Mouse (Mus musculus): ENCODE measurements at regions not wholly inside any gene's neighbourhood (a gene's known extent, or its start where the extent isn't known, plus 50 kb on each side); places are given as distances from the start of the nearest gene placed in this dataset.
"Not testable (repeated sequence)": the region's sequence is repeated elsewhere in the genome, so short reads cannot be mapped to it uniquely, and the experiment has no call there.

DNA sequence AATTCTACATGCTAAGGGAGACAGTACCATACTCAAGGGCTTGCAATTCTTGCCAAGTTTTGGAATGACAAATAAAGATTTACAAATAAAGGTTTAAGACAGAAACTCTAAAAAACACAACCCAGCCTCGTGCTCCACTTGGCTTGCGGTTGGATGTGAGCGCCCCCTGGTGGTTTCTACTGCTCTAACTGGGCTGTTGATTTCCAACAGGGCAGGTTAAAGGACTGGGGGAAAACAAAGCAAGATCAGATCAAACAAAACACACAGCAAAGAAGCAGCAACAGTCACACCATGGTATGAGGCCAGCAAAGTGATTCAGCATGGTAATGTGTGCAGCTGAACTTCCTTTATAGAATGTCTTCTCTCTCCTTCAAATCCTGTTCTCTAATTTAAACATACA, 339.2 kb downstream of the Adam3 start:
- DNase-seq = peak in 1 of 2 experiments; percentile 38

DNA sequence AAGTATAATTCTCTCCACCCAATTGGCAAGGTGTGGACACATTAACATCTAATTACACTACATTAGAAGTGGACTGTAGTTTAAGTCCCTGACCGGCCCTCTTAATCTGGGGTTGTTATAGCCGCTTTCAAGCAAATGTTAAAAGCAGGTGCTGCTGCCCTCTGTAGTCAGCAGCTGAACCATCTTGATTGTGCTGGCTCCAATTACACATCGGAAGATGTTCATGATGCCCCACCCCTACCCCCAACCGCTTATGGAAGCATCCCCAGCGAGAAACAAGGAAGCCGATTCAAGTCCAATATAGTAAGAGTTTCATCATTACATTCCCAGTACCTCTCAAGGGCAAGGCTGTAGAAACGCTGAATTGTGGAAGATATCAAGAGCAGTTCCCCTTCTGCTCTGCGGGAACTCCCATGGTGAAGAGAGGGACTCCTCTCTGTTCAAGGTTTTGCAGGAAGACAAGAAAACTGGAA, 341.7 kb downstream of the Adam3 start:
- DNase-seq = no peak

DNA sequence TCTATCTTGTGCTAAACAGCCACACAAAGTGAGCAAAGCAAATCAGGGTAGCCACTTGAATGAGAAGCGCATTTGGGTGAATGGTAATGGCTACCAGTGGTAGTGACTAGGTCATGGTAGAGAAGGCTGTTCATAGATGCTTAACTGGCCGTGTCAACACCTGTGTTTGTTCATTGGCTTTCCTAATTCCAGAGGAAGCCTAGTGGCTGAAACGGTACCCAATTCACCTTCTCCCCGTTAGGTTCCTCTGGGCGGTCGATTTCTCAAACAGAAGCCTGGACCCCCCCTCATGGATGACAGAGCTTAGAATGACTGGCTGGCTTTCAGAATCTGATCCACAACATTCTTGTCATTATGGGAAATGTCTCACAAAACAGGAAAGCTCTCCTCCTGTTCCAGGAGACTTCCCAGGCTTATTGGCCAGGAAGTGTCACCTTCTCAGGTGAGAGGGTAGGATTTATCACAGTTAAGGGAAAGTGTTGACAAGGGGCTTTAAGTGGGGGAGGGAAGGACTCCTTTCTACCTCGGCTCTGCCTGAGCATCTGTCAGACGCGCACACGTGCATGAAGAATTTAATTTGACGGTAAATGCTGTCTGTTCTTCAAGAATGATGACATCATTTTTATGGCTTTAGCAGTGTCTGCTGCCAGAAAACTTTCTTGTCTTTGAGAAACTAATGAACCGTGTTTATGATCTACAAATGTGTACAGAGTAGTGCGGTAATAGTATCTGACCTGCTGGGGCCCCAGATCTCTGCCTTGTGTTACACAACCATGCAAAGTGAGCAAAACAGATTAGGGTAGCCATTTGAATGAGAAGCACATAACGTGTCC, 342.3 kb downstream of the Adam3 start:
- DNase-seq = no peak

DNA sequence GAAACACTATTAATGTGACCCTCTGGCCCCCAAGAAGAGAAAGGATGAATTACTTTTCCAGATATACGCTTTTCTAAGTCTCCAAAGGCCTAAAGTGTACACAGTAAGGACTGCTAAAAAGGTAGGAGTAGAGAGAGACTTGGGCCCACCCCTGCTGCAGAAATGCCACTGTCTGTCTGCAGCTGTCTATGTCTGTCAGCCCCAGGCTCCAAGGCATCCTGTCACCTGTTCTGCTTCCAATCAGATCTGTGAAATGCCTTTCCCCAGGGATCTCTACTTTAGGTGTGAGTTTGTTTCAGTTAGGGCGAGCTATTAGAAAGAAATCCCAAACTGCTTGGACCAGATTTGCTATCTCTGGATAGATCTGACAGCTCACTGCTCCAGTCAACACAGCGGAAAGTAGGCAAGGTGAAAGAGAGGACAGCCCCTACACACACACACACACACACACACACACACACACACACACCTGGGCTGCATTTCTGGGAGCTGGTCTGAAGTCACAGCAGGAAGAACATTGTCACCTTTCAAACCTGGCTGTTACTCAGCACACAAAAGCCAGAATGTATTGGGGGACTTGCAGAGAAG, 343.9 kb downstream of the Adam3 start:
- DNase-seq = no peak

DNA sequence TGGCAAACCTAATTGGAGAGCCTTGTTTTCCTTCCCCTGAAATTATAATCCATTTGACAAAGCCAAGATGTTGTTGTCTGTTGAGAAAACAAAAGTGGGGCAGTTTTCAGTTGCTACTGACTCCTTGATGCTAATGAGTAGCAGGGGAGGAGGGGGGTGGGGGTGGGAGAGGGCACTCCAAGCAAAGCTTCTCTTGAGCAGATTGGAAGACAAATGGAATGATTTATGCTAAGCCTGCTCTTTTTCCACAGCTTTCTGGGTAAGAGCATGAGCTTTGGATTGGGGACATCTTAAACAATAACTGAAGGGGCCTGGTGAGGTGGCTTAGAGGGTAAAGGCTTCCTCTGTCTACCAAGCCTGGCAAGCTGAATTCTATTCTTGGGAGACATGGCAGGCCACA, 347.6 kb downstream of the Adam3 start:
- no peak for DNase-seq

DNA sequence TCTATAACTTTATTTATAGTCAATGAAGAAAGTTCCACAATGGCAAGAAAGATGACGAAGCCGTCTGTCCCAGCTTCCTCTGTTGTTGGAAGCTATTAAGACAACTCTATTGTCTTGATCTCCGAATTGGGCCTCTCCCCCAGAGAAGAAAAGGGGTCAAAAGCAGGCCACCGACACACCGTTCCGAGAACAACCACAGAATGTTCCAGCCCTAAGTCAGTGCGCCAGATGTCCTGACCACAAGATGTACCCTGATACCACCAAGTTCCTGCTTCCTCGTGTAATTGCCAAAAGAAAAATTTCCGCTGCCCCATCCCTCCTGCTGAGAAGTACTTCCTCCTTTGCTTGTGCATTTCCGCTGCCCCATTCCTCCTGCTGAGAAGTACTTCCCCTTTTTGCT, 348.8 kb downstream of the Adam3 start:
- not testable (repeated sequence) for DNase-seq

DNA sequence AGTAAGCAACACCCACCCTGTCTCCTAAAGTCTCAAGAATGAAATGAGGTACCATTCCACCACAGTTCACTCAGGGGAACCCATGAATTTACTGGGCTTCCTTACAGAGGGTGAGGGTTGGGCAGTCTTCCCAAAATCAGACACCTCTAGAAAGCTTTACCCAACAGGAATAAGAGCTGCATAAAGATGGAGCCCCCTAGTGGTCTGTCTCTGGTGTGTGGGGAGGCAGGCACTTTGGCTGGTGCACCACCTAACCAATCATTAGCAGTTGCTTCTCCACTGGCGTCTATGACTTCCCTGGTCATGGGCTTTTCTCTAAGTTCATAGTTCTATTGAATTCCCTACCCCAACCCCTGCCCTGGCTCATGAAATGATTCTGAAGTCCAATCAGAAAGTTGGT, 351.1 kb downstream of the Adam3 start:
- no peak for DNase-seq

DNA sequence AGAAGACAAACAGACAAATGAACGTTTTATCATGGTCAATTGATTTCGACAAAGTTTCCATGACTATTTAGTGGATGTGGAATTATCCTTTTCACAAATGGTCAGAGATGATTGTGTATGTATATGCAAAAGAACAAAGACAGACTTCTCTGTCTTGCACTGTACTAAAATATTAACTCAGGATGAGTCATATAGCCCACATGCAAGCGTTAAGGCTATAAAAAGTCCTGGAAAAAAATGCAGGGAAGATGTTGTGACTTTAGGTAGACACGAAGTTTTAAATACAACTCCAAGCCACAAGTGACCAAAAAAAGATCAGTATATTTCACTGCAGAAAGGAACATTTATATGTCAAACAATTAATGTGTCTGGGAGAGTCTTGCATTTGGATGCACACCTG, 353.6 kb downstream of the Adam3 start:
- DNase-seq = no peak

DNA sequence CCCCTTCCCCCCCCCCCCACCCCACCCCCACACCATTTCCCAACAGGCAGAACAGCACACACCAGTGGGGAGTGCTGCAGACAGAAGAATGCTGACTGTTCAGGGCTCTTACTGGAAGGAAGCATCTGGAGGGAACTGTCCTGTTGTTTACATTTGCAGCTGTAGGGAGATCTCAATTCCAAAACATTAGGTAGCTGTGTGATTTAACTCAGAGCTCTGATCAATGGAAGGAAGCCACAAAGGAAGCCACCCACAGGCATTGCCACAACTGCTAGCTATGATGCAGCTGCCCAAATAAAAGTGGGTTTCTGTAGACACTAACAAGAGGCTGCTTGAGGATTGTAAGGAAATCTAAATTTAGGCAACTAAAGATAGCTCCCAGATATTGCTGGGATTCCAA, 359.7 kb downstream of the Adam3 start:
- DNase-seq = no peak

DNA sequence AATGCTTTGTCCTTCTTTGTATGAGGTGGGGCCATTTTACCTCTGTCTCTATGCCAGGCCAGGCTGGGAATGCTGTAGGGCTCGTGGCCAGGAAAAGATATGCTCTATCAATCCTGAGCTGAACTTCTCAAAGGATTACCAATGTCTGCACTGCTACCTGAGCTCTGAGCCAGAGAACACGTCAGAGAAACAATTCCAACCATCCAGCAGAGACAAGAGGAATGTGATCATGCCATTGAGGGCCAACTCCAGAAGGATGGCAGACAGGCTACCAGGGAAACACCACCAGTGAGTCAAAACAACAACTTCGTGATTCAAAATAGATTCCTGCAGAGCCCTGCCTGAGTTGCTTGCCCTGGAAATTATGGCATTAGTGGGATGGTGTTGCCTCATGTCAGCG, 361.0 kb downstream of the Adam3 start:
- DNase-seq = no peak

DNA sequence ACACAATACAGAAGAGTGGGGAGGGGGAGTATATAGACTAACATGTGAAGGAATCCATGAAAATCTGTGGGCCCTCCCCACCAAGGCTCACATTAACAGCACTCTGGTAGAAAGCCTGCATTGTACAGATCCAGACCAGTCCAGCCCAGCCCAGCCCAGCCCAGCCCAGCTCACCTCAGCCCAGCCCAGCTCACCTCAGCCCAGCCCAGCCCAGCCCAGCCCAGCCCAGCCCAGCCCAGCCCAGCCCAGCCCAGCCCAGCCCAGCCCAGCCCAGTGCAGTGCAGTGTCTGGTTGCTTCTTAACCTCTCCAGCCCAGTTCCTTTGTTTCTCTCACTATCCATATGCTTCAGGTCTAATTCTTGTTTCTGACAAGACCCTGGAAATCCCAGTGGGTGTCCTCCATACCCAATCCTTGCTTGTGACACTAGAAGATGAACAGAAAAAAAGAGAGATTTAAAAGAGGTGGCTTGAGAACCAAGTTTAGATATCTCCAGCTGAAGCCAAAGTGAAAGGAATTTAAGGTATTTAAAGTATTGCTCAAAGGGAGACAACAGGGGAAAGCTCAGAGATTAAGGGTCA, 366.5 kb downstream of the Adam3 start:
- DNase-seq = no peak

DNA sequence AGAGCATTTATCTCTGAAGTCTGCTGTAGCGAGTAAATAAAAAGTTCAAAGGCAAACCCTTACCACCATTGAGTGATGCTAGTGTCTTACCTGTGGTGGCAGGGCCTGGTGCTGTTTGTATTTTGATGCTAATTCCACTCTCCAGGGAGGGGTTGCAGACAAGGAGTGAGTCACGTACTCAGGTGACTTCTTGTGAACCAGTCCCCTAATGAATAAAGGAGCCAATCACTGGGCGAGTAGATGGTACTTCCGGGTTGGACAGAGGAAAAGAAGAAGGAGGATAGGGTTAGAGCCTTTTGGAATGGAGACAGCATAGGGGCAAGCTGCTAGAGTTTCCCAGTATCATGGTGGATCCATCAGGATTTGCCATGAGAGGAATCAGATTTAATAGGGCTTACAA, 370.5 kb downstream of the Adam3 start:
- DNase-seq = no peak

DNA sequence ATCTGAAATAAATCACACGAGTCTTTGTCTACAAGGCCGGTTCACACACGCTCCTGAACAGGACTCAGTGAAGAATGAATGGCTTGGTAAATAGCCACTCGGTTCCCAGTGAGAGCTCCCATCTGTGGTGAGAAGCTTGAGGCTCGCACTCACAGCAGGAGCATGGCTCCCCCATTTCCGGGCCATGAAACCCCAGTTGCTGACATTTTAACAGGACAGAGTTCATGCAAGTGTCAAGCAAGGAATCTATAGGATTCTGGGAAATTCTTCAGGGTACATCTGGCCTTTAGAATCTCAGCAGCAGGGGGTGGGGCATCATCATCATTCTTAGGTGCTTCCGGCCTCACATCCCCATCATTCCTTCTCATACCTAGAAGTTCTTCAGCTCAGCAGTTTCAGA, 371.8 kb downstream of the Adam3 start:
- DNase-seq = no peak

DNA sequence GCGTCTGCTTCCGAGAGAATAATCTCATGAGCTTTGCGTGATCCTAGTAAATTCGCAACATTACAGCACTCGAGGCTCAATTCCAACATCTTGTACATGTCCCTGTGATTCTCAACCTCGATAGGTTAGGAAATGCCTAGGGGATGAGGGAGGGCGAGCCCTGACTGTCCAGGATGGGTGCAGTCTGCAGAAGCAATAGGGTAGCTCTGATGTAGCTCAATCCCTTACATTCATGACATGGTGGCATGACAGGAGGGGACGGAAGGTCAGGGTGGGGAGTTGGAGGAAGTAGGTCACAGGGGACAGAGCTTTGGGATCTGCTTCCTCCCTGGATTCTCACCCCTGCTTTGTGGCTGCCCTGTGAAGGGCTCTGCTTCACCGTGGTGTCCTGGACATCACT, 373.3 kb downstream of the Adam3 start:
- DNase-seq = no peak

DNA sequence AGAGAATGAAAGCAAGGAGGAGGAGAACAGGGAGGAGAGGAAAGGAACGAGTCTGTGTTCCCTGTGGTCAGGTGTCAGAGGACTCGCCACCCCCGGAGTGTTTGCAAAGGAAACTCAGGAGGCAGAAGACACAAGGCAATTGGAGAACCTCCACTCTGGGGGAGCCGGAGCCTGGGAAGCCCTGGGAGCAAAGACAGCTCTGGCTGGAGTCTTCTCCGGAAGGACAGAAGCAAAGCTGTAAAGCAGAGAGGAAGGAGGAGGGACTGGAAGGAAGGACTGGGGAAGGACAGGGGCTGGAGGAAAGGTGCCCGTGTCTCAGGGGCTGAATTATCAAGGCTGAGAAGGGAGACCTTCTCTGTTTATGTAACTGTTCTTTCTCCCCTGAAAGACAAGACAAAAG, 373.9 kb downstream of the Adam3 start:
- DNase-seq = no peak

DNA sequence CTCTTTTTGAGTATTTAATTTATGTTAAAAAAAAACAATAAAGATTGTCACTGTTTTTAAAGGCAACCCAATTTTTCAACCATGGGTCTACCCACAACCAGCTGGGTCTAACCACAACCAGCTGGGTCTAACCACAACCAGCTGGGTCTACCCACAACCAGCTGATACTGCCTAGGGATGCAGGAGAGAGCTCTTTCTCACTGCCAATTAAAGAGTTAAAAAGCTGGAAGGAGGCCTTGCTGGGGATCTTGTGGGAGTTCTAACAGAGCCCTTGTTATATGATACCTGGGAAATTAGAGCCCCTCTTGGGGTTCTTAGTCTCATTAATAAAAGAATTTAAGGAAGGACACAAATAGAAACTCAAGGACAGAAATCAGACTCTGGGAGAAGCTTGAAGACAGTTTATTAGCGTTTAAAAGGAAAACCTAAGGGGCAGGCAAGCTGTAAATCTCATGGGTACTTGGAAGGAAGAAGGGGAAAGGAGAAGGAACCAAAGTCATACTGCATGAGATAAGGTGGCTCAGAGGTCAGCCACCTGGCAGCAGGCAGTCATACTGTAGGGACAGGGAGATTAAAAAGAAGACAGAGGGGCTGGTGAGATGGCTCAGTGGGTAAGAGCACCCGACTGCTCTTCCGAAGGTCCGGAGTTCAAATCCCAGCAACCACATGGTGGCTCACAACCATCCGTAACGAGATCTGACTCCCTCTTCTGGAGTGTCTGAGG, 379.1 kb downstream of the Adam3 start:
- no peak for DNase-seq

DNA sequence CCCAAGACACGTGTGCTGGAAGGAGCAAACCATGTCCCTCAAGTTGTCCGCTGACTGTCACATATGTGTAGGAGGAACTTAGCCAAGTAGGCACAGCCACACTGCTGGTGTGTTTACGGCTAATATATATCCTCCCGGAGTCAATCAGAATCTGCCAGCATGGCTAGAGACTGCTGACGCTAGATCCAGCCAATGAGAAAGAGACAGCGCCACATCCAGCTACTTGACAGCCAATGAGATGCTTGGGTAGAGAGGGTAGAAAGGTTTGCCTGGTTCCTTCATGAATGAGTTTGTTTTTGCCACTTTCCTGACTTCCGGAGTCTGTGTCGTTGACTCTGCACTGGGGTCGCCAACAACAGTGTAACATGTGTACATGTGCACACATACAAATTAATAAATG, 387.0 kb downstream of the Adam3 start:
- DNase-seq = no peak

DNA sequence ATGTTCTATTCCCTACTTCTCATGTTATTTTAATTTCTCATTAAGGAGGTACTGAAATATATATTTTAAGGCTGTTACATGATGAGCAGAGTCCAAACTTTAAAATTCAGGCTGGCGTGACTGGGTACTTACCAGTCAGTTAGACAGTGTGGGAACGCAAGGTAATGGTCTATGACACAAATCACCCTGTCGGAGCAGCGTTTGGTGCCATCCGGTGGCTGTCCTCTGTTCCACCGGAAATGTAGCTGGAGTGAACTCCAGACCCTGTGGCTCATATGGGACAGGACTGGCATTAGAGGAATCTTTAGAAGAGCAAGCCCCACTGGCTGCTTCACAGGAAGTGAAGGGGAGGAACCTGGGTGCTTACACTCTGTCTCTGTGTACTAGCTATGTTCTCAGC, 388.0 kb downstream of the Adam3 start:
- no peak for DNase-seq

DNA sequence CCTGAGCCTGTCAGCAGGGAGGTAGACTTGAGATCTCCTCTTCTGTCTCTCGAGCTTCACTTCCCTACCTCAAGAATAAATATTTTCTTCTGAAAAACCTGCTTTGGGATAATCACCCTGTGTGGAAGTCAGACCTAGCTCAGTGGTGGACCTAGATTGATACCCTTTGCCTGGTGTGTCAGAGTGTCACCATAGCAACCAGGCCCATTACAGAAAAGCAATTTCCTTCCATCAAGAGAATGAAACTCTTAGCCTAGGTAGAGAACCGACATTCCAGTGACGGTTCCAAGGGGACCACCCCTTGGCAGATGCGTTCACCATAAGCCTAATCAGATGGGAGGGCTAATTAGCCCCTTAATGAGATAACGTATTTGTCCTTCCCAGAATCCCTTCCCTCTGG, 389.9 kb downstream of the Adam3 start:
- DNase-seq = no peak

DNA sequence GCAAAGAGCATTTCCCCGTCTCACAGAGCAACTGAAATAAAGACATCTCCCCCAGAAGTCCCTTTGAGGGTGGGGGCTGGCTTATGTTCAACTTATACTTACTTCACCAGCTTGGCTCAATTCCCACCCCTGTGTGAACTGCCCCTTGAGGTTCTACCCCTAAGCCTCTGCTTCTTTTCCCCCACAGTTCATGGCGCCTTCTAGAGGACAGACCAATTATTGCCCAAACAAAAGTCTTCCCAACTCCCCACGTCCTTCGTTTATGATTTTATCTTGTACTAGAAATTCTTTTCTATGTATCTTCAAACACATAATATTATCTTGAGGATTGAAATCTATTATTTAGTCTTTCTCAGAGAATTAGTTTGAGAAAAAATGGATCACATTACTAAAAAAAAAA, 391.9 kb downstream of the Adam3 start:
- DNase-seq = no peak

DNA sequence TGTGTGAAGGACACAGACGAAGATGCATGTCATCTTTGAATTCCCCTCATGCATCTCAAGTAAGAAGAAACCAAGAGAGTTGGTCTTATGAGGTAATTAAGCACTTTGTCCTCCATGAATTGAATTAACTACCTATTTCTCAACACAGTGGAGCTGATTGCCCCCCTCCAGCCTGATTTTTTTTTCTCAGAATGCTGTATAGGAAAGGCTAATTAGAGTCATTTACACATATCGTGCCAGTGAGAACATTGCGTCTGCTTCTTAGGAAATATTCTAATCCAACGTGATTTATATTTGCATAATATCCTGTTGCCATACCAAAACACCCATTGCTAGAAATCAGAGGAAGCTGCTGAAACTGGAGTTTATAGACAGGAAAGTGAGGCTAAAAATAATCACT, 414.8 kb downstream of the Adam3 start:
- no peak for DNase-seq

DNA sequence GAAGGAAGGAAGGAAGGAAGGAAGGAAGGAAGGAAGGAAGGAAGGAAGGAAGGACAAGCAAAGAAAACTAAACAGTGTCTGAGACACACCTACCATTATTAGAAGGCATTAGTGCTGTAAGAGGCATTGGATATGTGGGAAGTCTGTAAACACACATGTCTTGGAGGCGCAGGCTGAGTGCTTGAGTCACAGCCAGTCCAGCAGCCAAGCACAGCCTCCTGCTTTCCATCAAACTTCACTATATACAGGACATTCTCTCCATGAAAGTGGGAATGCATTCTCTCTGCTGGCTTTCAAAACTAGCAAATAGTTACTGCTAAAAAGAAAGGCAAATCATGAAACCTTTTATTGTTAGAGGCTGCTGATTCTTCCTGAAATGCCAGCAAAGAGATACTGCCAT, 431.1 kb downstream of the Adam3 start:
- no peak for DNase-seq

DNA sequence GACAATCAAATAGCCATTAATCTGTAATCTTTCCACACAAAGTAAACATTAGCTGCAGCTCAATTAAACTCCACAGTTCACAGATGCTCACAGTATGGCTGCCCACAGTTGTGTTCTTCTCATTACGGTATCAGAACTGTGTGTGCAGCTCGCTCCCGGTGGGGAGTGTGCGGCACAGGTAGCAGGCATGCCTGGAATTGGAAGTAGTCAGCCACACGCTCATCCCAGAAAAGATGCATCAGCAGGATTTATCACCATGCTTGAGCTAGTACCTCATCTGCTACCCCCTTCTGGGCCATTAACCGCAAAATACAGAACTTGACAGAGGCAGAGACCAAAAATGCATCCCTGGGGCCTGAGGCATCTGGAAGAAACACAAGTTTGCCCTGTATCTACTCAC, 437.8 kb downstream of the Adam3 start:
- DNase-seq = no peak

DNA sequence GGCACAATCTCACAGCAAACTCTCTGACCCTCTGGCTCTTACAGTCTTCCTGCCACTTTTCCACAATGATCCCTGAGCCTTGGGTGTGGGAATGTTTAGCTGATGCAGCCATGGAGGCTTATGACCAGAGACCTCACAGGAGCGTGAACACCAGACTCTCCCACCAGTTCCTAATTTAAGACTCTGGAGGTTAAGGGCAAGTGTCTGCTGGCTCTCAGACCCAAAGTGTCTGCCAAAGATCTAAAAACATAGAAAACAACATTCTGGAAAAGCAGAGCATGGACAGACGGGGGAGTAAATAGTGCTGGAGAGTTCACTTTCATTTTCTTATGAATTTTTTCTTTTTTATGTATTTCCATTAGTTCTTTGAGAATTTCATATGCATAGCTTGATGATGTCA, 440.7 kb downstream of the Adam3 start:
- DNase-seq = no peak

Data from spleen, adult 18-20 months (tissue).